Mouse (Mus musculus): Measurements from ENCODE around the gene Vstm2l.

The Vstm2l gene

DNA sequence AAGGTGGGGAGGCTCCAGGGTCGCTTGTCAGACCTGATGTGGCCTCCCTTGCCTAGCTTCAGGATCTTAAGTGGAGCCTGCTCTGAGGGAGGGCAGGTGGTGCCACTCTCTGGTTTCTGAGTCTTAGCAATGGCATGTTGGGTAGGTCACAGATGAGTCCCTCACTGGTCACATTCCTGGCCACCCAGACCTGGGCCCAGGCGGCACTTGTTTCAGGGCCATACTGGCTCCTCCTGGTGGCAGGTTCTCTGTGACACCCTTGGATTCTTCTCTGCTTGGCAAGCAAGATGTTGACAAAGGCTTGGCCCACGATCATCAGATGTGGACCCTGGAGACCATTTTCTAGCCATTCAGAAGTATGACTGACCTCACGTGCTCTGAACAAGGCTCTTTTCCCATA, 18.2 kb downstream of the Vstm2l start:
- no peak for DNase-seq (ENCODE audit: low spot score)

DNA sequence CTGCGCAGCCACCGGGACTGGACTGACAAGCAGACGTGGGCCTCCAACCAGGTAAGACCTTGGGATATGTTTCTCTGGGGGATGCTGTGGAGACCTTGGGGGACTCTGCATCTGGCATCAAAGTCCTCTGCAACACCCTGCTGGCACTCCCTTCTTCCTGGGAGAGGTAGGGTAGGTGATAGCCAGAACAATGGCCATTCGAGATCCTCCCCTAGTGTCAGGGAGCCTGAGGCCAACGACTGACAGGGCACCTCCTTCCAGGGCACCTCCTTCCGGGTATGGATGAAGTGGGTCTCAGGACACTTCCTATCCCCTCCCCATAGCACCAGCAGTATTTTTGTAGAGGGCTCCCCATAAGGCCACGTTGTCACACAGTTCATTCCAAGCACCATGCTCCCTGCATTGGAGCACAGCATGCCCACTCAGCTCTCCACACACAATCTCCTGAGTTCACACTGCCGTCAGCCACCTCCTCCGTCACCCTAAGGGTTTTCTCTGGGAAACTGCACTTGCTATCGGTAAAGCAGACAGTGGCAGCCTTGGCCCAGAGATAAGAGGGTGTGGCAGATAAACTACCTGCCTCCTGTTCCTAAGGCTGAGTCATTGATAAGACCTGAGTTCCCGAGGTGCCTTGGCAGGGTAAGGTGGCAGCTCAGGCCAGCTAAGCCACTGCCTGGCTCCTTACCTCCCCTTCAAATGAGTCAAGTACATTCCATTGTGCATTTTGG, 21.2 kb downstream of the Vstm2l start:
- no peak for DNase-seq (ENCODE audit: low spot score)

DNA sequence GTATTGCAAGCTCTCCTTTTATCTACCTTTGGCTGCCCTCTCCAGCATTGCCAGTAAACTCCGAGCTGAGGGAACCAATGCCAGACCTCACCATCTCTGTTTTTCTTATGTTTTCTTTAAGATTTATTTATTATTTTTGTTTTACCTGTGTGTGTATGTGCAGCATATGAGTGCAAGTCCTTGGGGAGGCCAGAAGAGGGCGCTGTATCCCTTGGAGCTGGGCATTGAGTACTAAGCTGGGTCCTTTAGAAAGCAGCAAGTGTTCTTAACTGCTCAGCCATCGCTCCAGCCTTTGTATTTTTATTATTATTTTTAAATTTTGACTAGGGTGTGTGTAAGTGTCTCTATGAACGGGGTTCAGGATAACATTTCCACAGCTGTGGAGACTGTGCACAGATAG, 22.2 kb downstream of the Vstm2l start:
- DNase-seq (ENCODE audit: low spot score), result no peak

DNA sequence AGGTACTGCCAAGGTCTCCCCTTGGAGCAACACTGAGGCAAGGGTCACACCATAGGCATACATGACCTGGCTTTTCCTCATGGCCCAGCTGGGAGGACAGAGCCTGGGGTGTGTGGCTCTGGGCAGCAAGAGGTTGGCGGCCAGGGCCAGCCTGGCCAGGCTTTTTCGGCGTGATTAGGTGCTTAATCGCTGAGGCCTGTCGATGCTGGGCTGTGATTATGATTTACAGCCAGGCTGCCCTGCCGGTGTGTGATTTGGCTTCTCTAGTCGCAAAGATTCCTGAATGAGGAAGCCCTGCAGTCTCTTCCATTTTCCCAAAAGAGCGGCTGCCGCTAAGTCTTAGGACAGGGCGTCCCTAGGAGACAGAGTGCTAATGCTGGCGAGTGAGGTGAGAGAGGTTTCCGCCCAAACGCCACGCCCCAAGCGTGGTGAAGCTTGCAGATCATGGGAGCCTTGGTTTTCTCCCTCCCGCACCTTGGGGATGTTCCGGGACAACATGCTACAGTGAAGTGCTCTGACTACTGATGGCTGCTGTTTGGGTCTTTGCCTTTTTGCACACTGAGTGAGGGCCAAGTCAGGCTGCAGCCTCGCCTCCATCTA, 26.2 kb downstream of the Vstm2l start:
- no peak for DNase-seq (ENCODE audit: low spot score)

DNA sequence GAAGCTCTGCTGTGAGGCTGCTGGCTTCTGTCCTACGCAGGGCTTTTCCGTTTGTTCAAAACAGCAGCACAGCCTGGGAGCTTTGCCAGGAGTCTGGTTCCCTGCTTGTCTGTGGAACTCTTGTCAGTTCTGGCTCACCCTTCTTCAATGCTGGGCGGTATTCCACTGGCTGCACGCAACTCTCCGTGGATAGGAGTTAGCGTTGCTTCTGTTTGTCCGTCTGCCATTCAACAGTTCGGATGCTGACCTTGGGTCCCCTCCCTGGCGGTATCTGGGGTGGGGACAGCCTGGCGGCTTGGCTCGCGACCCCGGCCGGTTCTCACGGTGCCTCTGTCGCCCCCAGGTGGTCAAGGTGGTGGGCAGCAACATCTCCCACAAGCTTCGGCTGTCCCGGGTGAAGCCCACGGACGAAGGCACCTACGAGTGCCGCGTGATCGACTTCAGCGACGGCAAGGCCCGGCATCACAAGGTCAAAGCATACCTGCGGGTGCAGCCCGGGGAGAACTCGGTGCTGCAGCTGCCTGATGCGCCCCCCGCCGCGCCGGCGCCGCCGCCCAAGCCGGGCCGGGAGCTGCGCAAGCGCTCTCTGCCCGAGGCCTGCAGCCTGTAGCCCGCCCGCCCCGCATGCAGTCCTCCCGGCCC, 29.2 kb downstream of the Vstm2l start:
- peak; percentile 67 for DNase-seq (ENCODE audit: low spot score)

DNA sequence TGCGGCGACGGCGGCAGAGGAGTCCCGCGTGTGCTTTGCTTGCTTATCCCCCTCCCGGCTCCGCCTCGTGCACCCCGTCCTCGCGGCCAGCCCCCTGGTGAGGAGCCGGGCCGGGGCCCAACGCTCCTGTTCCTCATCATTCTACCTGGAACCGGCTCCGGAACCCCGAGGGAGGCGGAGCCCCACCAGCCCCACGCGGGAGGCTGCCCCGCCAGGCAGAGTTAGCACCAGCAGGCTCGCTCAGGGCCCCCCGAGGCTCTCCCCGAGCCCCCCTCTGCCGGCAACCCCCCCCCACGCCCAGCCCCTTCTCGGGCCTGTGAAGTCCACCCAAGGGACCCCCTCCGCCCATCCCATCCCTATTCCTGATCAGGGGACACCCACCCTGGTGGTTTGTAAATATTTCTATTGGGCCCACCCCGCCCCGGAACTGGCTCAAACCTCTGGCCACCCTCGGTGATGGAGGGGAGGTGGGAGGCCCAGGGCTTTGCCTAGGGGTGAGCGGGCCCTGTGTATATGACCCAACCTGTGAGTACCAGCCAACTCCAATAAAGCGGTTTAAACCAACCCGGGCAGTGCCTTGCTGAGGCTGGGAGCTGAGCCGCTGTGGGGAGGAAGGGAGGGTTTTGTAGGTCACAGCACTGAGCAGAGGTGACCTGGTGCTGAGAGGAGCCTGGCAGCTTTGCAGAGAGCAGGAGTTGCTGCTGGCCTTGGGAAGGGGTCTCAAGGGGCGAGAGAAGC, 29.9 kb downstream of the Vstm2l start:
- DNase-seq (ENCODE audit: low spot score), result no peak

DNA sequence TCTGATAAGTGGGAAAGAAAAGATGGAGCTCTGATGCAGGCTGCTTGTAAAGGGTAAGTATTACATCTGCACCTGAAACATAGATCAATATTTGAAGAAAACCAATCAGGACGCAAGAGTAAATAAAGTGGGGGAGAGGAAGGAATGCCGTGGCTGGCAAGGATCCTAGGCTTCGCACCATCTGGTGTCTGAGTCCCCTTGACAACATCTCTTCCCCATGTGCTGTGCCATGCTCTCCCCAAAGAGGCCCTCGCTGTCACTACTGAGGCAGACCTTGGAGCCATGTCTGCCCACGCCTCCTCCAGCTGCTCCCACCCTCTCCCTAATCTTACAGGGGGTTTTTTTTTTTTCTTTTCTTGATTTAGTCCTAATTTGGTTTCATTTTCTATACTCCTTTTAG, 39.5 kb downstream of the Vstm2l start:
- no peak for DNase-seq (ENCODE audit: low spot score)

DNA sequence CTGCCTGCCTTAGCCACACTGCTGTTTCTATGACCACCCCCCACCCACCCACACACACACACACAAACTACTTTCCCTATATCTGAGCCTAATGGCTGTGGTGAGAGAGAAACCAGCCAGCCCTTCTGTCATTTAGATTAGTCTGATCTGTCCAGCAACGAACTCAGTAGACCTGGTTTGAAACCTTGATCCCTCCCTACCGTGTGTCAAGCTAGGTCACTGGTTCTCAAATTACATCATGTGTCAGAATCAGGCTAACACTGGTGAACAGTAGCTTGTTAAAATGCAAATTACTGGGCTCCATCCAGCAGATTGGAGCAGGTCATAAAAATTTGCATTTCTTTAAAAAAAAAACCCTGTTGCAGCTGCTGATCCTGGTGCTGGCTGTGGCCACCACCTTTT, 43.3 kb downstream of the Vstm2l start:
- DNase-seq (ENCODE audit: low spot score), result no peak

DNA sequence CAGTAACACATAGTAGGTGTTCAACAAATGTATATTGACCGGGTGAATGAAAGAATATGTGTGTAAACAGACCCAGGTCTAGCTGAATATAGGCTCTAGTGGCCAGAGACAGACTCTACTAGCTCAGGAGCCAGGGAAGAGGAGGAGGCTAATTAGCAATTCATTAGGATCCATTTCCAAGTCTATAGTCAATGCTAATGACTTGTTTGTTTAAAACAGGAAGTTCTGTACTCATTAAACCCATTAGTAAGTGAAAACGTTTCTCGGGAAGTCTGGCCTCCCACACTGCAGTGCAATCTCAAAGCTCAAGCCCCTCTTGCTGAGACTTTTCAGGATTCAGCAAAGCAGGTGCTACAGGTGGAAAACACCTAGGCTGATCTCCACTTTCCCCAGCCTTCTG, 53.4 kb downstream of the Vstm2l start:
- no peak for DNase-seq (ENCODE audit: low spot score)

DNA sequence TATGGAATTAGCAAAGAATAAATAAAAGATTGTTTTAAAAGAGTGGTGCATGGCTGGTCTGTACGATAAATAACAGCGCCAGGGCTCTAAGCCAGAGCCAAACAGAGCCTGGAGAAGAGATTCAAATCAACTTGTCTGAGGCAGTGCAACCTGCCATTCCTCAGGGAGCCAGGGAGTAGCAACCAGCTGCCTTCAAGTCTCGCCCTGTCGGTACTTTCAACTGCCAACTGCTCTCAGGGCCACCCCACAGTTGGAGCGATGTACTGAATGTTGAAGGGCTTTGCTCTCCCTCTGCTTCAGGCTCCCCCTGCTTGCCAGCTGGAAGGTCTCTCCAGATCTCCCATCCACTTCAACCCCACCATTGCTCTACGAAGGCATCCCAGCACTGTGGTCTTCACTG, 55.7 kb downstream of the Vstm2l start:
- DNase-seq (ENCODE audit: low spot score), result no peak

DNA sequence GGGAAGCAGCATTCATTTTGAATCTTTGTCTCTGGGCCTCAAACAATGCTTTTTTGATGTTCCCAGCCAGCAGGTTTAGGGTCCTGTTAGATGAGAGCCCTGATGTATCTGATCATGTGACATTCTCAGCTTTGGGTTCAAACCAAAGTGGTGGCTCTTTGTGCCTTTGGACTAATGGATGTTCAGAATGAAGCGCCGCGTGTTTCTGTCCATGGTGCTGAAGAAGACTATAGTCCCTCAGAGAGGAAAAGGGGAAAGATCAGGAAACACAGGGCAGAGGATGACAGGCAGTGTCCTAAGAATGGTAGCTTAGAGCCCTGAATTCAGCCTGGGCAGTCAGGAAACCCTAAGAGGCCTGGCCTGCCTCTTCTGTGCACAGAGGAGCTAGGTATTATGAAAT, 56.2 kb downstream of the Vstm2l start:
- DNase-seq (ENCODE audit: low spot score), result peak; percentile 51

DNA sequence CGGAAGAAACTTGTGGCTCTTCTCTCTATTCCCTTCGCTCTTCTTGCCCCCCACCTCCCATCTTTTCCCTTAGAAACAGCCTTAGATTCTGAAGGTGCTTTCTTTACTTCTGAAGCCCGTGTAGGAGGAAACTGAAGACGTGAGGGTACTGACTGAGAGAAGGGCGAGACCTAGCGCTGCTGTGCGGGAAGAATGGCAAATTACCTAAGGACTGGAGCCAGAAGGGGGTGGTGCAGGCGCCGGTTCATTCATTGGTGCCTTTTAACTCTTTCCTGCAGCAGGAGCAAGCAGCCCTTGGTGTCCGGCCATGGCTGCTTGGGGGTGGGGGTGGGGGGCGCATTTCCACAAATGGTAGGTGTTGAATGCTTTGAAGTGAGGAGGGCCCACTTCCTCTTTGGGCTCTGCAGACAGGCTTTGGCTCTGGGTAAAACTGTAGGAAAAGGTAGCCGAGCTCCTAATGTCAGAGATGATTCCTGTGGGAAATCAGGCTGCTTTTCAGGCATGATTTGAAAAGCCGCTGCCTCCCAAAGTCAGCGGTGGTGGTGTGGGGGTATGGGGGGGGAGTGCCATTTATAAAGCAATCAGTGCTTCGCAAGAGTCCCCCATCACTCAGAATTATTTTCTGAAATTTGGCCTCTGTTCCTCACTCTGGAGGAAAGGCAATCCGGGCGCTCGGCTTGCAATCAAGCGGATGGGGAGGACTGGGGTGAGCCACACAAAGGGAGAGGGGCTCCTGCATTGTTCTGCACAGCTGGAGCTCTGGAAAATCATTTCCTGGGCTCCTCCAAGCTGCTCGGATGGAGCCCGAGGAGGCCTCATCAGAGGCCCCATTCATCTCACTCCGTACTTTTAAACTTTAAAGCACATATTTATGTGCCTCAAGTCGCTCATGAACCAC, 60.4 kb downstream of the Vstm2l start:
- DNase-seq (ENCODE audit: low spot score), result no peak

DNA sequence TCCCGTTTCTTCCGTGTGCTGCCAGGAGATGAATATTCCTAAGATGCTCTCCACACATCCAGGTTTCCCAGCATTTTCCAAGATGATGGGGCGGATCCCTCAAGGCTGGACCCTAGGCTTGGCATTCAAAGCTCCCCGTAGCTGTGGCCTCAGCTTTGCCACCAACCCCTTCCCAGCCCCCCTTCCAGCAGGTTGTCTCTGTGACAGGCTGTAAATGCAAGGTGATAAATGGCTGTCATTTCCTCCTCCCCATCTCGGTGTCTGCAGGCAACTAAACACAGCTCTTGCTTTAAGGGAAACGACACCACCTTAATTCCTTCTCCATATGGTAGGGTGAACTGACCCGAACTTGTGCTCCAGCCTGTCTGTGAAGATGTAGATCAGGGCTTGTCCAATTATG, 61.1 kb downstream of the Vstm2l start:
- no peak for DNase-seq (ENCODE audit: low spot score)

DNA sequence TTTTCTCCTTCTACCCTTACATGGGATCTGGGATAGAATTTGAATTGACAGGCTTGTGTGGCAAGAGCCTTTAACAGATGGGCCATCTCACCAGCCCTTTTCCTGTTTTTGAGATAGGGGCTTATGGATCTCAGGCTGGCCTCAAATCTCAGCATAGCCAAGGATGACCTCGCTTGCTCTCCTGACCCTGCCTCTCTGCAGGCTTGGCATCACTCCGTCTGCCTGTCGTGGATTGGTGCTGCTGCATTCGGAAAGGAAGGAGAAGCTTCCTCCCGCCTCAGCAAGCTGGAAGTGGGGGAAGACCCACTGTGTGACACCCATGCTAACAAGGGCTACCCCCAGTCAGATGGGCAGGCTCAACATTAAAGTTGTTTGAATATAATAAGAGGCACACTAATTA, 64.8 kb downstream of the Vstm2l start:
- no peak for DNase-seq (ENCODE audit: low spot score)

DNA sequence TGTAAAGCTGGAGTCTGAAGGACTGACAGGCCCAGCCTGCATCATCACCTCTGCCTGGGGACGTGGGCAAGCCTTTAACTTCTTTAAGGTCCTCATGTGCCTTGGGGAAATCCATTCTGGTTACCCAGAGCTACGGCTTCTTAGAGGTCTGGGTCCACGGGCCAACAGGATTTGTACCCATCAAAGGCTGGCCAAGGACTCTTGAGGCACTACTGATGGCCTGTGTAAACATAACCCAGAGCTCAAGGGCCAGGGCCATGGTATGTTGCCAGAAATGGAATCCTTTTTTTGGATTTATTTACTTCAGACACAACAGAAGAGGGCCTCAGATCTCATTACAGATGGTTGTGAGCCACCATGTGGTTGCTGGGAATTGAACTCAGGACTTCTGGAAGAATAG, 68.3 kb downstream of the Vstm2l start:
- DNase-seq (ENCODE audit: low spot score), result no peak

DNA sequence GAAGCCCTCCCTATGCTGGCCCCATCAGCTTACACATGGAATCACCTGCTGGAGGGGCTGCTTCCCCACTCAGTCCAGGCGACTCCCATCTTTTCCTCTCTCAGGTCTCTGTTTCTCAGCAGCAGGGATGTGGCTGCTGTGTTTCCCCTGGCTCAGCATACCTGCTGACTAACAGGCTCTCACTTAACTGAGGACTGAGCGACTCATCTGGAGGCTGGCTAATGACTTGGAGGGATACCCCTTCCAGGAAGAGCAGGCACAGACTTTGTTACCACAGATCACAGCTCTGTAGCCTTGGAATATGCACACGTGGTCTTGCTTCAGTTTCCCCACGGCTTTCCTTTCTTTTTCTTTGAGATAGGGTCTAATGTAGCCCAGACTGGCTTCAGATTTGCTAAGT, 68.8 kb downstream of the Vstm2l start:
- no peak for DNase-seq (ENCODE audit: low spot score)

DNA sequence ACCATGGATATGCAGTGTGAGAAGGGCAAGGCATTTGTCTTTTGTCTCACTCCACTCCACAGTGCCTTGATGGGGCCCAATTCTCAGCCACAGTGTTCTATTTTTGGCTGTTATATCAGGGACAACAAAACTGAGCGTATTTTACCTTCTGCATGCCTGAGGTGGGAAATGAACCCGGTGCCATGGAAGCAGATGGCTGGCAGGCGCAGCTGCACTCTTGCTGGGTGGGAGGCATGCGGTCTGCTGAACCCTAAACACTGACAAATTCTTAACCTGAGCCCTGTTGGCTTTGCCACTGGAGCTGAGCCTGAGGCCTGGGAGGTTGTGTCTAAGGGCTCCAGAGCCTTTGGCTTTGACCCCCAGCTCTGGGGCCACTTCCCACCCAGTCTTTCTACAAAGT, 71.2 kb downstream of the Vstm2l start:
- DNase-seq (ENCODE audit: low spot score), result no peak

DNA sequence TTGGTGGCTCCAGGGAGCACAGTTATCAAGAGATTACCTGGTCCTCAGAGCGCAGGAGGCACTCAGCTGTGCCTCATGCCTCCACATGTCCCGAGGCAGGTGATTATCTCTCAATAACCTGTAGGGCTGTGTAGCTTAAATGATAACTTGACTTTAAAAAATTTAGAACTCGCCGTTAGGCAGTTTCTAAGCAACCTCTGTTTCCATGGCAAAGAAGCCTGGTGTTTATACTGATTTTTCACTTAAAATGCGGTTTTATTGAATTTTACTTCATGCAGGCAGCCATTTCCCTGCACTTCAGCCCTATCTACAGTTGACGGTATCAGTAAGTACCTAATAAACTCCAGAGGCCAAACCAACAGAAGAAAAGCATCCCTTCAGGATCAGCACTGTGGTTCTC, 71.8 kb downstream of the Vstm2l start:
- no peak for DNase-seq (ENCODE audit: low spot score)

DNA sequence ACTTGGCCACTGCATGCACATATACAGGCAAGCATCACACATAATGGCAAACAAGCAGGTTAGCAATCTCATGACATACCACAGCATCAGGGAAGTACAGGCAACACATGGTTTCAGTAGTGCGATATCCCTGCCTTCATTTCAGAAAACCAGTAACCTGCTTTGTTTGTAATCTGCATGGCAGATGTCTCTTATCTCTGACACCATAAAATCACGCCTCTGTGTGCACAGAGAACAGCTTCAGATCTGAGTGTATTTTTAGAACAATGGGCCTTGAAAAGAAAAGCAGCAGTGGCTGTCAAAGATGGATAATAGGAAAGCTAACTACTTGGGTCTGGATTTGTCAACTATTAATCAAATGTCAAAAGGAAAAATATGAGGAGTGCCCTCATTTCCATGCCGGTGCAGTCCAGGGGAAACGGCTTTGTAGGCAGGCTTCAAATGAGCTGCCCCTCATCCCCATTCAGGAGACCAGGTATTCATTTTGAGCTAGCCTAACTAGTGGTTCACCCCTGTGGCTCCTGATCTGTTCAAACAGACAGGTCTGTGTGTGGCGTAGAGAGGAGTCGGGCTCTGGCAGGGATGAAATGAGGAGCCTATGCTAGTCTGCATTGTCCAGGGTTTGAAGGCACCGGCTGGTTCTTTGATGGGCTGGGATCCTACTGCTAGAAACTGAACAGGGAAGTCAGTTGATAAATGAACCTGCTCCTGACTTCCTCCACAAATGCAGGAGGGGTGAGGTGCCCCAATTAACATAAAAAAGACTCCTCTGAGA, 74.2 kb downstream of the Vstm2l start:
- no peak for DNase-seq (ENCODE audit: low spot score)

DNA sequence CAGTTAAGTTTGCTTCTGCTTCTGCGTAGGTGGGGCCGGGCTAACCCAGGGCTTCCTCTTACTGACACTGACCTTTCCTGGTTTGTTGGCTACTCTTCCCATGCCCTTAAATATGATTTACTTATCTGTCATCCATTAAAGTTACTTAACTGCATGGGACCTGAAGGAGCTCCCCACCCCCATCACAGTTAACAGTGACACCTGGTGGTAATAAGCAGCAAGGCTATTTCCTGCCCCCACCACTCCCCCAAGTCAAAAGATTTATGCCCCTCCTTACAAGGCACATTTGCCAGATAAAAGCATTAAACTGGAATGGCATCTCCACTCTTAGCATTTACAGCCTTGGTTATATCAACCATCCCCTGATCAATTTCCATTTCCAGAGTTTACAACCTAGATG, 75.5 kb downstream of the Vstm2l start:
- no peak for DNase-seq (ENCODE audit: low spot score)

DNA sequence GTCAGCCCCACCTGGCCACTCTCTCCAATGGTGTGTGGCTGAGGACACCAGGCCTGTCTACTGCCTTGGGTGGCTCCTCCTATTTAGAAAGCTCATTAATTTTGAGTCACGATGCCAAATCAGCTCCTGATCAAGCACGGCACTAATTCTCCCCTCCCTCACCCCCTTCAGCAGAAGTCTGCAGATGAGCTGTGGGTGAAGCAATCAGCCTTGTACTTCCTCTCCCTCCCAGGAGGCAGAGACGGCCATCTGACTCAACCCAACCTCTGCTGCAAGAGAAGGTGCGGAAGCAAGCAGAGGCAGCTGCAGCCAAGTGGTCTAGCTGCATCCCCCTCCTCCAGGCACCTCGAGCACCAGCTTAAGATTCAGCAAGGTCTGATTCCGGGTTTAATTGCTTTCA, 76.6 kb downstream of the Vstm2l start:
- DNase-seq (ENCODE audit: low spot score), result no peak

Measured in ovary, postnatal 36 days (tissue).